Mouse (Mus musculus) adrenal gland, adult 8-10 months (tissue): ENCODE measurements around the gene Rassf7. TPM values are rescaled to one million over a fixed set of nuclear protein-coding genes. Genes with fewer than 3 reads are reported as not detected.

ENCODE experiments used
- DNase-seq: peaks from one replicate; pipeline ENCODE4 v3.0.0; 2022
- total RNA-seq, 4 experiments: library from RNA; stranded (reverse); gene quantifications; 2 replicates each; pipeline ENCODE4 v1.2.4; 2022

The Rassf7 gene
- total RNA-seq: 1 to 10 TPM; 5.6 to 7.7 (median 6.3) TPM

- DNase-seq: peak; percentile 91
Measured at GRCm38 (mm10) chr7:141215101-141215879, at the start of gene Rassf7. TSS of gene Rassf7 (plus strand) at chr7:141215860.

- peak; percentile 82 for DNase-seq
Measured at GRCm38 (mm10) chr7:141167901-141168517, 47.7 kb upstream of the Rassf7 start.

GRCm38 (mm10) chr7:141168518-141168953, 47.1 kb upstream of the Rassf7 start:
- DNase-seq: peak; percentile 81

GRCm38 (mm10) chr7:141169300-141169699, 46.4 kb upstream of the Rassf7 start:
- no peak for DNase-seq

- DNase-seq: no peak
Measured at GRCm38 (mm10) chr7:141169866-141170265, 45.8 kb upstream of the Rassf7 start.

- DNase-seq: peak; percentile 90
Measured at GRCm38 (mm10) chr7:141172116-141173006, 43.3 kb upstream of the Rassf7 start, which contains the start of gene Rnh1. TSS of gene Rnh1 (minus strand) at chr7:141172857.

GRCm38 (mm10) chr7:141173323-141173850, 42.3 kb upstream of the Rassf7 start:
- DNase-seq: no peak

GRCm38 (mm10) chr7:141175068-141175467, 40.6 kb upstream of the Rassf7 start:
- no peak for DNase-seq

- peak; percentile 70 for DNase-seq
Measured at GRCm38 (mm10) chr7:141176173-141176572, 39.5 kb upstream of the Rassf7 start.

- no peak for DNase-seq
Measured at GRCm38 (mm10) chr7:141188194-141188593, 27.5 kb upstream of the Rassf7 start.

GRCm38 (mm10) chr7:141188733-141189132, 26.9 kb upstream of the Rassf7 start:
- no peak for DNase-seq

GRCm38 (mm10) chr7:141190220-141190619, 25.4 kb upstream of the Rassf7 start:
- DNase-seq: no peak

GRCm38 (mm10) chr7:141191036-141191435, 24.6 kb upstream of the Rassf7 start:
- no peak for DNase-seq

GRCm38 (mm10) chr7:141191796-141192685, 23.6 kb upstream of the Rassf7 start:
- no peak for DNase-seq

GRCm38 (mm10) chr7:141192776-141193347, 22.8 kb upstream of the Rassf7 start:
- DNase-seq: no peak

- peak; percentile 46 for DNase-seq
Measured at GRCm38 (mm10) chr7:141193348-141193856, 22.3 kb upstream of the Rassf7 start.

- peak; percentile 97 for DNase-seq
Measured at GRCm38 (mm10) chr7:141193948-141194347, 21.7 kb upstream of the Rassf7 start, which contains the start of the genes Hras and Lrrc56. TSS of gene Hras (minus strand) at chr7:141194005. TSS of gene Lrrc56 (plus strand) at chr7:141194157.

GRCm38 (mm10) chr7:141194409-141194808, 21.3 kb upstream of the Rassf7 start:
- no peak for DNase-seq

GRCm38 (mm10) chr7:141194830-141195229, 20.8 kb upstream of the Rassf7 start:
- DNase-seq: peak; percentile 87

GRCm38 (mm10) chr7:141195754-141196153, 19.9 kb upstream of the Rassf7 start:
- DNase-seq: no peak
